Mouse (Mus musculus) hindbrain, embryonic 14.5 days (tissue): ENCODE data around the gene Dhfr. TPM values are rescaled to one million over a fixed set of nuclear protein-coding genes. Genes with fewer than 3 reads are reported as not detected.
A peak's percentile ranks its signal among the peaks of the same experiment; 100 is the strongest.

Experiments
- ATAC-seq: fragments of 200-750 bp; cut with Nextera tagmentation; 2 replicates; pipeline ENCODE4 v1.8.0; 2017; ENCODE audit warnings: moderate number of reproducible peaks, mild to moderate bottlenecking, moderate TSS enrichment, moderate library complexity; ENCODE audit not compliant: low FRiP score
- DNase-seq: peaks from one replicate; pipeline ENCODE4 v3.0.0-alpha.2; 2015; ENCODE audit warnings: low spot score
- H3K27ac ChIP-seq: fragments of 300-500 bp; sonication (generic); 2 replicates; pipeline ENCODE4 v1.5.1; 2014; ENCODE audit warnings: mild to moderate bottlenecking, moderate library complexity
- H3K27me3 ChIP-seq: fragments of 300-500 bp; sonication (generic); 2 replicates; pipeline ENCODE4 v1.6.1; 2014; ENCODE audit warnings: mild to moderate bottlenecking, low read length, mixed read lengths; ENCODE audit not compliant: control insufficient read depth, insufficient read depth
- H3K36me3 ChIP-seq: fragments of 300-500 bp; sonication (generic); replicated peaks from 2 replicates; pipeline ENCODE4 v1.6.1; 2014; ENCODE audit not compliant: control insufficient read depth, insufficient read depth
- H3K4me1 ChIP-seq: fragments of 300-500 bp; sonication (generic); replicated peaks from 2 replicates; pipeline ENCODE4 v1.6.1; 2014; ENCODE audit warnings: antibody characterized with exemption, low read length, mixed read lengths; ENCODE audit not compliant: control insufficient read depth, insufficient read depth
- H3K4me2 ChIP-seq: fragments of 300-500 bp; sonication (generic); replicated peaks from 2 replicates; pipeline ENCODE4 v1.6.1; 2014; ENCODE audit warnings: mild to moderate bottlenecking, moderate library complexity
- H3K4me3 ChIP-seq: fragments of 300-500 bp; sonication (generic); replicated peaks from 2 replicates; pipeline ENCODE4 v1.5.1; 2014; ENCODE audit warnings: mild to moderate bottlenecking, low read length
- H3K9ac ChIP-seq: fragments of 300-500 bp; sonication (generic); 2 replicates; pipeline ENCODE4 v1.6.1; 2014
- H3K9me3 ChIP-seq: fragments of 300-500 bp; sonication (generic); 2 replicates; pipeline ENCODE4 v1.6.1; 2016; ENCODE audit warnings: low read length; ENCODE audit not compliant: control insufficient read depth
- WGBS: fragments of 180-500 bp; shearing (Covaris S2); extraction: QIAGEN DNeasy Blood & Tissue Kit; methylation state at CpG from one replicate; pipeline ENCODE4 v1.1.7; 2014; 5-methylcytosine and 5-hydroxymethylcytosine counted together
- polyA plus RNA-seq: library from polyadenylated mRNA; unstranded; fragments of >200 nt; fragmentation: Nextera tagmentation; extraction: Ambion mirVana; gene quantifications from 2 replicates; pipeline ENCODE4 v1.2.1, GENCODE M21; 2014

Gene Dhfr
- polyA plus RNA-seq, 1 experiment from 2014 or later: 4.7 TPM

GRCm38 (mm10) chr13:92419630-92420029 is 65.1 kb downstream of the Dhfr start:
- DNase-seq (no peak), ATAC-seq (no peak)
- Histone ChIP-seq H3K27ac (no peak overlapping the region), H3K27me3 (peaks cover 4% of the 10 kb centered on the region; the same call in 1 of the 2 replicates), H3K9ac (no peak overlapping the region), H3K4me3 (no peak overlapping the region), H3K36me3 (no peaks in the 10 kb centered on the region), H3K9me3 (no peaks in the 10 kb centered on the region), H3K4me1 (no peaks in the 10 kb centered on the region), H3K4me2 (no peak overlapping the region)
- 86% methylated on average over 11 of the region's 11 CpGs for WGBS

DNA sequence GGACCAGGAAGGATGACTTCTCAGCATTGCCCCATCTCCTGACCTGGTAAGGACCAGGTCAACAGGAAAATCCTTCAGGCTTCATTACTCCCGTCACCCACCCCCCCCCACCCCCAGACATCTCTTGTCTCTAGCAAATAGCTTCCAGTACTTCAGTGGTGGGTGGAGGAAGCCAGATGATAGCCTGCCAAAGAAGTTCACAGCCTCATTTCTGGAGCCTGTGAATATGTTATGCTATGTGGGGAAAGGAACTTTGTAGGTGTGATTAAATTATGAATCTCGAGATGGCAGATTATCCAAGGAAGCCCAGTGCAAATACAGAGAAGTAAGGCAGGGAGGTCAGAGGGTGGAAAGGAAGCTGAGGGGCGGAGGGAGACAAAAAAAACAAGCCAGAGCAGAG is 69.2 kb downstream of the Dhfr start:
- Histone ChIP-seq H3K9ac (no peak overlapping the region), H3K4me2 (no peak overlapping the region), H3K4me3 (no peak overlapping the region), H3K9me3 (no peaks in the 10 kb centered on the region), H3K27ac (no peak overlapping the region), H3K4me1 (0 out of 2 replicates have a peak, but pooled peaks cover 4% of the 10 kb centered on the region), H3K36me3 (no peaks in the 10 kb centered on the region), H3K27me3 (peaks cover 41% of the 10 kb centered on the region)
- WGBS: 60% methylated on average over 3 of the region's 3 CpGs
- DNase-seq (no peak), ATAC-seq (no peak)

GRCm38 (mm10) chr13:92425758-92426264 is 71.3 kb downstream of the Dhfr start, which contains the start of gene Ankrd34b:
Ankrd34b (plus strand) TSS chr13:92425896.
- under 1% methylated on average over 53 of the region's 54 CpGs for WGBS
- Histone ChIP-seq H3K4me1 (0 out of 2 replicates have a peak, but pooled peaks cover 4% of the 10 kb centered on the region), H3K9ac (peak within 1 kb of the TSS; percentile 69), H3K27ac (no peak within 1 kb of the TSS), H3K27me3 (peaks cover 44% of the 10 kb centered on the region), H3K4me3 (peak within 1 kb of the TSS; percentile 73), H3K9me3 (no peaks in the 10 kb centered on the region), H3K4me2 (peak within 1 kb of the TSS; percentile 98), H3K36me3 (no peaks in the 10 kb centered on the region)
- ATAC-seq (peak; percentile 89), DNase-seq (peak; percentile 58)

- H3K4me1 ChIP-seq: 0 out of 2 replicates have a peak, but pooled peaks cover 4% of the 10 kb centered on the region
- H3K27me3 ChIP-seq: peaks cover 44% of the 10 kb centered on the region
- H3K9me3 ChIP-seq: no peaks in the 10 kb centered on the region
- under 1% methylated on average over 70 of the region's 92 CpGs for WGBS
- H3K9ac ChIP-seq: peak overlapping the region; percentile 69
- ATAC-seq: peak; percentile 52
- peak overlapping the region; percentile 73 for H3K4me3 ChIP-seq
- no peaks in the 10 kb centered on the region for H3K36me3 ChIP-seq
- no peak overlapping the region for H3K27ac ChIP-seq
- peak overlapping the region; percentile 98 for H3K4me2 ChIP-seq
- DNase-seq: peak; percentile 38
These were observed 71.9 kb downstream of the Dhfr start for GRCm38 (mm10) chr13:92426294-92427051.

DNA sequence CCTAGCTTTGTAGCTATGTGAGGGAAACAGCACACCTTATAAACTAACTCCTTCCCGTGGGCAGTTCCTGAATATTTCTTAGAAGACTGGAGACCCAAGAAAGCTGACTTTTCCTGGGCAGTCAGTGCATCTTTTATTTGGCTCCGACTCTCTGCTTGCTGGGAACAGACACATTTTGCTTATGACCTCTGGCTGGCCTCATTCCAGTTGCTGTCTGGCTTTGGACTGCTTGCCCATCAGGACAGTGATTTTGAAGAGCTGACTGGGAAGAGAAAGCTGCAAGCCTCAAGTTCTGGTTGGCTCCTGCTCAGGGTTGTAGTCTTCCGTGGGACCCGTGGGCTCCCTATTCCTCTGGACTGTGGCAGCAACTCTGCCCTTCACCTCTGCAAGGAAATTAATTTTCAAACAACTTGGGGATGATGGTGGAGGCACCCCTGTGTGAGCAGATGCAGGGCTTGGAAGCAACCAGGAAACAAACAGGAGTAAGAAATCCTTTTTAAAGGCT is 72.9 kb downstream of the Dhfr start:
- 55% methylated on average over 4 of the region's 4 CpGs for WGBS
- Histone ChIP-seq H3K9me3 (no peaks in the 10 kb centered on the region), H3K27me3 (peaks cover 44% of the 10 kb centered on the region), H3K4me1 (0 out of 2 replicates have a peak, but pooled peaks cover 4% of the 10 kb centered on the region), H3K4me3 (peak overlapping the region; percentile 73), H3K36me3 (no peaks in the 10 kb centered on the region), H3K4me2 (peak overlapping the region; percentile 98), H3K27ac (no peak overlapping the region), H3K9ac (peak overlapping the region; percentile 69)
- DNase-seq: no peak
- ATAC-seq: no peak

Other genes starting within 250 kb of the Dhfr start
- gene Rasgrf2, start 223.1 kb upstream of the Dhfr start, polyA plus RNA-seq: 6.5 and 10.1 TPM in 2 replicates
- gene Gm20379, start 48.7 kb upstream of the Dhfr start, polyA plus RNA-seq: 0.40 and 1.1 TPM in 2 replicates
- 27.5 and 28.0 TPM in 2 replicates for gene Msh3, start 277 bp downstream of the Dhfr start, polyA plus RNA-seq
- 2.7 and 3.5 TPM in 2 replicates for gene Ankrd34b, start 71.2 kb downstream of the Dhfr start, polyA plus RNA-seq
- not detected in 2 replicates for gene Fam151b, start 129.3 kb downstream of the Dhfr start, polyA plus RNA-seq
- gene Zfyve16, start 176.1 kb downstream of the Dhfr start, polyA plus RNA-seq: 13.1 and 13.7 TPM in 2 replicates
- not detected in 2 replicates for gene Spz1, start 221.4 kb downstream of the Dhfr start, polyA plus RNA-seq